Mouse (Mus musculus) kidney, adult 8-10 months (tissue): ENCODE measurements around the gene Mff.

Experiments used
- DNase-seq, 2 experiments: peaks; one replicate each; pipeline ENCODE4 v3.0.0; 2022

The Mff gene

DNA sequence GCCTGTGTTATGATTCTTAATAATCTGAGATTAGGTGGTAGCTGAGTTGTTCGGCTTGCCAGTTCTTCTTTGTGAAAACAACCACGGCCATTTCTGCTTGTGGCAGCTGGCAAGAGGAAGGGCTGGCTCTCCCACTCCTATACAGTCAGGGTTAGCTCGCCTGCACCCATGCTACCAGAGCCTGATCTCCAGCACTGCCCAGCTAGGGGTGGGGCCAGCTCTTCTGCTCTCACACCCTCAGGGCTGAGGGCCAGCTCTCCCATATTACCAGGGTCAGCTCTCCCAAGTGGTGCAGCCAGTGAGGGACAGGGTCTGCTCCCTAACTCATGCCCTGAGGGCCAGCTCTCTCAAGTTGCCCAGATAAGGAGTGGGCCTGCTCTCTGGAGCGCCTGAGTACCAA, 47.7 kb downstream of the Mff start:
- DNase-seq, result no peak

DNA sequence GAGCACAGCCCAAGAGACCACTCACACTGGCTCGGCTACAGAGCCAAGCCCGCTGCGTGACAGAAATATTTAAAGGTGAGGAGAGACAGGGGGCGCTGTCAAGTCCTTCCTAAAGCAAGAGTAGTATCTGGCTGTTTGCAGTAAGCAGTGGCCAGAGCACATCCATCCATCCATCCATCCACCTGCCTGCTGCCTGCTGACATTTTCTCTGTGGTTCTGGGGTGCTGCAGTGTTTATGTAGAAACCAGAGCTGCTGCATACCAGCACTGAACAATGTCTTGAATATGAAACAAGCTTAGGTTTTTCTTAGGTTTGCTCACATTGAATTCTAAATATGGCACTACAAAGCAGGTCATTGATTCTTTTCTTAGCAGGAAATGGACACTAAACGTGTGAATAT, 48.5 kb downstream of the Mff start:
- DNase-seq, result no peak

DNA sequence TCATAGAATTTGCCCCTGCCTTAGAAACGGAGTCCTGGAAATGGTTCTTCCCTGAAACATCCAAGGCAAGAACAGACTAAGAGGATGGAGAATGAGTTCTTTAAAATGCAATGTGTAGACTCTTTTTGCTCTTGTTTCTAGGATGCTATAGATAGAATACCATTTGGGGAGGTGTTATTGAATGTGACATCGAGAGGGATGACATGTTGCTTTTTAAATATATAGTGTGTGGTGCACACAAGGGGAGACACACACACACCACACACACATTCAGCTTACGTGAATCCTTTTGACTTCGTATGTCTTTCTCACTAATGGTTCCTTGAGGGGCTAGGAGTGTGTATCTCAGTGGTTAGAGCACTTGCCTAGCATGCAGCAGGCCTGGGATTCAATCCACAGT, 50.6 kb downstream of the Mff start:
- no peak for DNase-seq

DNA sequence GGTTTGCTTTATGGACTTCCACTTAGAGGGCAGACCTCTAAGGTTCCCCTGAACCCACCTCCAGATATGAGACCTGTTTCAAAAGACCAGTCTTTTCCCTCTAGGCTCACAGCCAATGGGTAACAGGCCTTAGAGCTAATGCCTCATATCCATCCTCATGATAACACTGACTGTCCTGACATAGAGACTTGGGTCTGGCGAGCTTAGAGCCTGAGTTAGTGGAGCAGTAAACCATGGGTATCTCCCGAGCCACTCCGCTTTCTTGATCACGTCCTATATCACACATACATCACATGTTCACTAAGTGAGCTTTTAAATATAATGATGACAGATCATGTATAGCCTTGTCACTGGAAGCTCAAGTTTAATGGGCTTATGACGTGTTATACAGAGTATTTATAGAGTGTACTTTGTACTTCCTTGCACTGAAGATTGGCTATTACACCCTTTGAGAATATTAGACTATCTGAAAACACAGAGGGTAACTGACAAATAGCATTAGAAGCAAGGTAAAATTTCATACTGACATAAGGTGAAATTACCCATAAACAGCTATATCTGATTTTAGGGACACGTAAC, 54.8 kb downstream of the Mff start:
- DNase-seq, result no peak

DNA sequence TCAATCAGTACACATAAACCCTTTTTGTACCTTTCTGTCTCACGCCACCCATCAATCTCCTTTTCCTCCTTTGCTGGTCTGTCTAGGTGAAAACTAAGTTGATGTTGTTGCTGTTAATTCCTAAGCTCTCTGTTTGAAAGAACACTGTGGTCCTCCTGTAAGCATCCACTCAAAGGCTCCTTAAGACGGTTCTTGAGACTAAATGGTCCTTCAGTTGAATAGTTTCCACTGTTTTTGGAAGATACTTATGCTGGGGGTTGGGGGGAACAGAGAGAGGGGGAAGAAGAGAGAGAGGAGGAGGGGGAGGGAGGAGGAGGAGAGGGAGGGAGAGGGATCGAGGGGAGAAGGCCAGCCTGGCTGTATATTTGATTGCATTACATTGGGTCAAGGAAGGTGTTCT, 58.9 kb downstream of the Mff start:
- no peak for DNase-seq

DNA sequence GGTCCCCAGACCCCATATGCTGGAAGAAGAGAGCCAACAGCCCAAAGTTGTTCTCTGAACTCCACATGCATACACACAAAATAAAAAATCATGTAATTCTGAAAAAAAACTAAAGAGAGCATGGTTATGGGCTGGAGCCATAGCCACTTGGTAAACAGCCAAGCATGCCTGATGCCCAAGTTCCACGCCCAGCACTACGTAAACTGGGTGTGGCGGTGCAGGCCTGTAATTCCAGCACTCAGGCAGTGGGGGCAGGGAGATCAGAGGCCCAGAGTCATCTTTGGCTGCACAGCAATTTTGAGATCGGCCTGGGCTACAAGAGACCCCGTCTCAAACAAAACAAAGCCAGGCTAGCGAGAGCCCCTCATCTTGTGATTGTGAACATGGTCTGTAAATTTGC, 60.9 kb downstream of the Mff start:
- DNase-seq, result no peak

DNA sequence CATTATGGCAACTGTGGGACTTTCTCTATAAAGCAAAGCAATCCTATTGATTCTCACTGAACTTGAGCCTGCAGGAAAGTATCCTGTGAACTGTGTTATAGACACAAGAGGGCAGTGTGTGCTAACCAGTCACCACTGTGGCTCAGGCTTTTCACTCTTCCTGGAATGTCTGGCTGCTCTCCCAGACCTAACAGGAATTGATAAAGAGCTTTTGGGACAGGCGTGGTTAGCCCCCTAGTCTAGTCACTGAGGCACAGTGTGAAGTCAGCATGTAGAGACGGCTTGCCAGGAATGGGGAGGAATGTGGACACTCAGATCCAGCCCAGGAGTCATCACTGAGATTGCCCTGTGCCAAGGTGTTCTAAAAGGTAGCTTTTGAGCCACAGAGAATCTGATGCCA, 62.7 kb downstream of the Mff start:
- DNase-seq, result peak; percentile 58 to 63

DNA sequence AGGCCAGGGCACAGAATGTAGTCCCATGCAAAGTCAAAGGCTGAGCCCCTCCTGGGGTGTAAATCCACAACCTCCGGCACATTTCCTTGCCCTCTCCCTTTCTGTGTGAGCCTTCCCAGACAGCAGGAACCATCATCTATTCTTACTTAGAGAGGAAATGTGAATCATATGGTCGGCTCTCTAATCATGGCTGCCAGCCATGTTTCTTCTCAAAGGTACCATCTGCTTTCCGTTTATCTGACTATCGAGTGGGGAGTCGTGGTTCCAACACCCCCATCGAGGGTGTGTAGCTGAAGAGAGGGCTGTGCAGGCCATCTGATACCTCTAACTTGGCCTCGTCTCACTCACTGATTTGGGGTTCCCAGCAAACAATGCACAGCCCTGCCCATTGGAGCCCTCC, 63.4 kb downstream of the Mff start:
- no peak for DNase-seq

DNA sequence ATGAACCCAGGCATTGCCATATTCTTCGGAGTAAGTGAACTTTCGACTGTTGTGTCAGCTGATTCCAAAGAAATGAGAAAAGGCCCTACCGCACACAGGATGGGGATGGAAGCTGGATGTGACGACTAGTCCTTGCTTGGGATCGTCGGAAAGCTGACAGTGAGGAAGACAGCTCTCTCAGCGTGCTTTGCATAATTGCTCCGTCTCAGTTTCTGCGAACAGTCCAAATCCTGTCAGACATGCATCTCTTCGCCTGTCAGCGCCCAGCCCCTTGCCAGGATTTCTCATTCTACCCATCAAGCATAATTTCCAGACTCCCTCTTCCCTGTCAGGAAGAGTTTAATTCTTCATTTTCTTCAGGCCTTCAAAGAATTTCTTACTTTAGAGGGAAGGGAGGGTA, 66.4 kb downstream of the Mff start:
- DNase-seq, result no peak

DNA sequence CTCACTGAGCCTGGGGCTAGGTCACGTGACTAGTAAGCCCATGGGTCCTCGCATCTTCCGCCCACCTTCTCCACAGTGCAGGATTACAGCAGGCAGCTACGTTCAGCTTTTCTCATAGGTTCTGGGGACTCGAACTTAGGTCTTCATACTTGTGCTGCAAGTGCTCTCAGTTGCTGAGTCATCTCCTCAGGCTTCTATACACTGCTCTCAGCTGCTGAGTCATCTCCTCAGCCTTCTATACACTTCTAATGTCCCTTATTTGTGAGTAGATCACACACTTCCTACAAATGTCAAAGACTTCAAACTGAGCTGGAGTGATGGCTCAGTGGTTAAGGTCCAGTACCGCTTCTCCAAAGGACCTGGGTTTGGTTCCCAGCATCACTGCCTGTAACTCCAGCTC, 67.5 kb downstream of the Mff start:
- no peak for DNase-seq

DNA sequence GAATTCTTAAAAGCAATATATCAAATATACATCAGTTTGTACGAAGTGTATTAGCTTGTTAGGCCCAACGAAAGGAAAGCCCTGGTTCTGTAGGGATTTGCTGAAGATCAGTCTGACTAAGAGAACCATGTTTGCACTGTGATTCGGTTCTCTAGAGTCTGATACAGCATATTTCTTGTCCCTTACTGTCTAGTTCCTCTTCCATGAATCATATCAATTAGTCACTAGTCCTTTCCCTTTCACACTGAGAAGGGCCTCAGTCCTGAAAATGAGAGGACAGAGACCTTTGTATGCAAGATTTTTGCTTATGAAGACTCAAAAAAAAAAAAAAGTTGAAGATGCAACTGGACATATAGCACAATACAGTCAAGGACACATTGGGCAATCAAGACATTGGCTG, 68.4 kb downstream of the Mff start:
- DNase-seq, result no peak

DNA sequence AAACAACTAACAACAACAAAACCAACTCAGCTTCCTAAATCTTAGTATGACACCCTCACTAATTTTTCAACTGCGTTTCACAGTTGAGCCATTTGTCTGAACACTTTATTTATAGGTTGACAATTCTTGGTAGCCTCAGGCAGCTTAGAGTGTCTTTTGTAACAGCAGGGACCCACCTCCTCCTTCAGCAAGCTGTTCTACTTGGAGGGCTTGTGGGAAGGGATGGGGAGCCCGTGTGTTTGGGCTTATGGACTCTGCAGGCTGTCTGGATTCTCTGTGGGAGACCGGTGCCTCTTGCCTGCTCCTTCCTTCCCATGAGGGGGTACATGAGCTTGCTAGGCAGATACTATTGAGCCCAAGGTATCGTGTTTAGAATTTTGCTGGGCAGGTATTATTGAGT, 69.3 kb downstream of the Mff start:
- no peak for DNase-seq

DNA sequence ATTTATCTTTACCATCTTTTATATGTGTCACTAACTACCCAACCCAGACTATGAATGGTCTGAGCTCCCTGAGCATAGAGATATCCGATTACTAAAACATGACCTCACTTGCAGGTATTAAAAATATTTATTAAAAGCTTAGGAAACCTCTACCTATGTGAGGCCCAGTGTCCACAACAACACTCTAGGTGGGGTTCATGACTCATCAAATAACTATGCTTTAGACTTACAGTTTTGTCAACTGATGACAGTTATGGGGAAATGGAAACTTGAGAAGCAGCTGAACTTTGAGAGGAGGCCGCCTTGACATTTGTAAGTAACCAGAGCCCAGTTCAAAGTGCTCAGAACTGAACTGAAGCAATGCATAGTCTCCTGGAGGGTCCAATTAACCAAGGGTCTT, 70.5 kb downstream of the Mff start:
- DNase-seq, result no peak

DNA sequence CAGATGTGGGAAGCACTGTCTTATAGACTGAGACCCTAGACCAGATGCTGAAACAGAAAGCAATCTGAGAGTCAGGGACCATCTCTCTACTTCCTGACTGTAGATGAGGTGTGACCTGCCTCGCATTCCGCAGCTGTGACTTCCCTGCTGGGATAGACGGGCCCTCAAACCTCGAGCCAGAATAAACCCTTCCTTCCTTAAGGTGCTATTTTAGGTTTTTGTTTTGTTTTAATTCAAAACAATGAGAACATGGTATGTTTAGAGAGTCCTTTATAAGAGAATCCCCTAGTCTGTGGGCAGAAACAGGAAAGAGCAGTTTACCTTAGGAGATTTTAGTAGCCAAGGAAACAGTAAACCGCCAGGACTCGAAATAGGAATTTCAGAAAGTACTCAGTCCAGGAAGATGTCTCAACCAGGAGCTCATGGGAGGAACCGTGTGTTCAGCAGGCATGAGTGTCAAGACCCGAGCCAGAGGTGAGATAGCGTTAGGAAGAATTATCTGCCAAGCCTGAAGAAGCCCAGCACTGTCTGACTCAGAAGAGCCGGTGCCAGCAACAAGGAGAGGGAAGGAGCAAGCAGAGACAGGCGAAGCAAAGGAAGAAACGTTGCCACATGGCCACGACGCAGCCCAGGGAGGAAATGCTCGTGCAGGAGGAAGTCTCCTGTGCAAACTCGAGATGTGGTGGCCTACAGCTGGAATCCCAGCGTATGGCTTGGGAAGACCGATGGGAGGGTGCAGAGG, 71.2 kb downstream of the Mff start:
- no peak for DNase-seq

DNA sequence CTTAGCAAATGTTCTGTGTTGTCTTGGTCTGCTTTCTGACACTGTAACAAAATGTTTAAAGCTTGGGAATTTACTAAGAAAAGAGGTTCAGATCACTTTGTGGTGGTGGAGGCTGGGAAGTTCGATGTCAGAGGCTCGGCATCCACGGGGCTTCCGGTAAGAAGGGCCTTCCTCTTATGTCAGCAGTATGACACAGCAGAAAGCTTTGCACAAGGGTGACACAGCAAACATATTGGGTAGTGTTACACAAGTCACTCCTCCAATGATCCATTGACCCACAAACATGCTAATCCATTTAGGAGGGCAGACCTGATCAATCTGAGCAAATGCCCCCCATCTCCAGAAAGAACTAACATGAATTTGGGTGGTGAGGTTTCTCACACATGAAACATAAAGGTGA, 72.4 kb downstream of the Mff start:
- no peak for DNase-seq

DNA sequence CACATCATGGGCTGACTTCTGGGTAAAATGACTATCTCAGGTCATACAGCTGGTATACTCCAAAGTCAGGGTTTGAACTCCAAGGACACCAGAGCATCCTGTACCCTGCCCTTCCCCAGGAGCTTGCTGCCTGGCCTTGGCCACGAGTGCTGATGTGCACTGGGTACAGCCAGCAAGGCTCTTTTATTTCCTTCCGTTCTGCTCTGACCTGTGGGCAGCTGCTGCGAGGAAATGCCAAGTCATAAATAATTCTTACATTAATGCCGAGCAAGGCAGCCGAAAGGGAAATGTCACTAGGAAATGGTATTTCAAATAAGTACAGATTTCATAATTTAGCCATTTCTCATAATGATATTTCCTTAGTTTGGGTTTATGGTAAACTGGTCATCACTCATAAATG, 73.6 kb downstream of the Mff start:
- peak in 1 of 2 experiments; percentile 13 for DNase-seq

DNA sequence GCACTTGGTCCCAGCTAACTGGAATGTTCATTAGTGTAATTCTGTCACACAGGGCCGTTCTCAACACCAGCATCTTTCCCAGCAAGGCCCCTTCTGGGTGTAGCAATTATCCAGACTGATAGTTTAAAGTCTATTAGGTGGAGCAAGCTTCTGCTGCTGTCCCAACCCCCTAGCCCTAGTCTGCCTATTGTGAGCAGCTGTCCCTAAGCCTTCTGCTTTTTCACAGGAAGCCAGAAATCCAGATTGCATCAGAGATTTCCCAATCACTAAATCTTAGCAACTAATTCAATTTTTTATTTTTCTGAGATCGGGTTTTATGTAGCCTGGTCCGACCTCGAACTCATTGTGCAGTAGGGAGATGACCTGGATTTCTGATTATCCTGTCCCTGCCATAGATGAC, 74.2 kb downstream of the Mff start:
- no peak for DNase-seq

DNA sequence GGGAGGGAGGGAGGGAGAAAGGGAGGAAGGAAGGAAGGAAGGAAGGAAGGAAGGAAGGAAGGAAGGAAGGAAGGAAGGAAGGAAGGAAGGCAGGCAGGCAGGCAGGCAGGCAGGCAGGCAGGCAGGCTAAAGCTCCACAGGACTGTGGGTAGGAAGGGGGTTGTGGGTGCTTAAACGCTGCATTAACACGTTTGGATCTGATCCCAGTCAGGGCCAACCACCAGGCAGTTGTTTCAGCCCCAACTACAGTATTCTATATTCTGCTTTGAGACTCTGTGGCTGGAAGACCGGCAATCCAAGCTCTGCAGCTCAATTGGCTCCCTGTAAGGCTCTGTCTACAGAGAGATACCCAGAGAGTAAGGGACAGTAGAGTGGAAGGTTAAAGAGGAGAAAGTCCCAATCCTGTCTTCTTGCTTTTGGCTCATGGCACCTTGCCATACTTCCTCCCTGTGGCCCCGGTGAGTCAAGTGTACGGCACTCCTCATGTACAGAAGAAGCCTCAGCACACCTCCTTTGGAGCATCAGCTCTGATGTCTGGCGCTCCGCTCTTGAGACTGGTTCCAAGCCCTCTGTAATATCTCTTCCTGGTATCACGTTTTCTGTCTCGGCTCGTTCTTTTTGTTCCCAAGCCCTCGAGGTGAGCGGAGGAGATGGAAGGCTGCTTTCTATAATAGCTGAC, 76.6 kb downstream of the Mff start:
- DNase-seq, result no peak
